Mouse (Mus musculus) heart, adult 10 weeks (tissue): ENCODE results near the gene Gm17334. TPM values are rescaled to one million over a fixed set of nuclear protein-coding genes. Genes with fewer than 3 reads are reported as not detected.

ENCODE experiments used
- polyA plus RNA-seq: library from polyadenylated mRNA; stranded (reverse); fragments of 350-450 nt; fragmentation: Illumina TruSeq; extraction: RNeasy Lipid Tissue Mini Kit (QIAGEN cat#74804); gene quantifications from one replicate; pipeline ENCODE4 v1.2.3, GENCODE M21; 2014; ENCODE audit warnings: low read depth, low replicate concordance

Gene Gm17334
- polyA plus RNA-seq = 1.1 TPM

DNA sequence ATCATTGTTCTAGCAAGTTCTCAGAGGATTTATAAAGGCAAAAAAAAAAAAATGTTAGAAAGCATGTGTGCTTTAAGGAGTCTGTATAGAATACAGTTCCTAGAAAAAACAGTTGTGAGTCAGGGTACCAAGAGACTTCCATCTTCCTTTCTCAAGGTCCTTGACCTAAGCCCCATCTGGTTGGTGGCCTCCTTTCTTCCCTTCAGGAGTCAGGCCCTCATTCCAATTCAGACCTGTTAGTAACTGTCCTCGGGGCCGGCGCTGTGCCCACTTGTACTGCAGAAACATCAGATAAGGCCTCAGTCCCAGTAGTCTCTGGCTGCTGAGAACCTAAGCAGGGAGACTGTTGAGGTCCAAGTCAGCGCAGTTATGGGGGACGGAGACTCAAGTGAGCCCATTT is at the start of gene Gm17334:
Gm17334 (minus strand) TSS at position 101 of the 400 bp plus-strand sequence.

DNA sequence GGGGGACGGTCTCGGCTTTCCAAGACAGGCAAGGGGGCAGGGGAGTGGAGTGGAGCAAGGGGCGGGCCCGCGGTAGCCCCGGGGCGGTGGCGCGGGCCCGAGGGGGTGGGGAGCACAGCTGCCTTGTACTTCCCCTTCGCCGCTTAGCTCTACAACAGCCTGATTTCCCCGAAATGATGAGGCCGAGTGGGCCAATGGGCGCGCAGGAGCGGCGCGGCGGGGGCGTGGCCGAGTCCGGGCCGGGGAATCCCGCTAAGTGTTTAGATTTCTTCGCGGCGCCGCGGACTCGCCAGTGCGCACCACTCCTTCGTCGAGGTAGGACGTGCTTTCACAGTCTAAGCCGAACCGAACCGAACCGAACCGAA is 3.2 kb downstream of the Gm17334 start, which contains the start of gene Irf1:
Irf1 (plus strand) TSS at position 255 of the 365 bp plus-strand sequence.

Other genes with a start within 250 kb of the Gm17334 start
- gene Kif3a, start 205.8 kb downstream of the Gm17334 start, polyA plus RNA-seq = 10.6 TPM
- not detected for gene Il4, start 154.5 kb downstream of the Gm17334 start, polyA plus RNA-seq
- gene Il13, start 138.5 kb downstream of the Gm17334 start, polyA plus RNA-seq = not detected
- 5.3 TPM for gene Rad50, start 65.9 kb downstream of the Gm17334 start, polyA plus RNA-seq
- gene Il5, start 52.4 kb downstream of the Gm17334 start, polyA plus RNA-seq = not detected
- 20.8 TPM for gene Irf1, start 3.2 kb downstream of the Gm17334 start, polyA plus RNA-seq
- gene Gm12216, start 86.1 kb upstream of the Gm17334 start, polyA plus RNA-seq = 1.5 TPM
- gene Slc22a5, start 118.5 kb upstream of the Gm17334 start, polyA plus RNA-seq = 23.7 TPM
- 1.5 TPM for gene Slc22a21, start 207.1 kb upstream of the Gm17334 start, polyA plus RNA-seq